Mouse (Mus musculus): ENCODE results near the gene Hoxa7.

DNA sequence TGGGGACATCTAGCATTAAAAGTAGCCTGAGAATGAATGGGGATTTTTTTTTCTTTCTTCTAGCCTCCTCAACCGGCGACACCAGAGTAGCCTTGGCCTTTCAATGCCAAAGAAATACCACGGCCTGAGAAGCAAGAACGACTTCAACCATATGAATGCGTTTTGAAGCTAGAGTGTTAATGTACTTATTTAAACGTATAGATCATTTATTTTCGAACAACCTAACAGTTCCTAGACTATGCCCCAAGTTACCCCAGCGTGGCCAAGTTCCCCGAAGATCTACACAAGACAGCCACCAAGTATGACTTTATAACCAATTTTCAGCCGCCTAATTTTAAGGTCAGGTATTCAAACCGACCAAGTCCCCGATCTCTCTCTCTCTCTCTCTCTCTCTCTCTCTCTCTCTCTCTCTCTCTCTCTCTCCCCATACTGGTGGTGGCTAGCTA lies 766 bp downstream of the Hoxa7 start:
- TF ChIP-seq ZC3H11A (IDR thresholded peaks at IDR 0.05; ENCODE audit: borderline replicate concordance, low read depth, low read length) (no peak), CHD2 (IDR thresholded peaks at IDR 0.05; ENCODE audit: low read depth, low read length) (no peak), ZNF384 (IDR thresholded peaks at IDR 0.05; ENCODE audit: low read depth, low read length) (no peak), HCFC1 (IDR thresholded peaks at IDR 0.05; ENCODE audit: borderline replicate concordance, insufficient read depth, low read length) (no peak)

Data from ES-E14 (cell line).